Comparison of ENCODE assay signal across 13 mouse cellular contexts in genomic region chr11:44873876-44874275, GRCm38 (mm10).
"Had no signal": no experiment of that assay in that cellular context is flagged by ENCODE, and none has a peak within 500 bp of the region (broad histone marks: within the 10 kb centered on the region; RNA-seq: fewer than 3 reads in every experiment).

No protein-coding gene starts in this region.

- H3K4me2 ChIP-seq: liver, embryonic 11.5 days; liver, embryonic 15.5 days; lung, embryonic 15.5 days; midbrain, embryonic 12.5 days had no signal

- H3K4me1 ChIP-seq: limb, embryonic 10.5 days; liver, embryonic 15.5 days; lung, embryonic 15.5 days; midbrain, embryonic 12.5 days had no signal

- H3K9me3 ChIP-seq: limb, embryonic 10.5 days; liver, embryonic 15.5 days; lung, embryonic 15.5 days; midbrain, embryonic 12.5 days had no signal

- DNase-seq: kidney, adult 9 months; lung, postnatal 14 days; right cerebral cortex, adult 18-20 months; right cerebral cortex, postnatal 25 days; thymus, postnatal 4 days had no signal

- H3K36me3 ChIP-seq: limb, embryonic 10.5 days; liver, embryonic 15.5 days; lung, embryonic 15.5 days; midbrain, embryonic 12.5 days had no signal

- H3K27ac ChIP-seq: kidney, postnatal 0 days; limb, embryonic 10.5 days; liver, embryonic 15.5 days; lung, embryonic 15.5 days; midbrain, embryonic 12.5 days; stomach, postnatal 0 days had no signal

- H3K27me3 ChIP-seq: liver, embryonic 15.5 days; lung, embryonic 15.5 days; midbrain, embryonic 12.5 days had no signal

- ATAC-seq: midbrain, embryonic 16.5 days had no signal

- H3K4me3 ChIP-seq: limb, embryonic 10.5 days; liver, embryonic 15.5 days; lung, embryonic 15.5 days; midbrain, embryonic 12.5 days had no signal

- H3K9ac ChIP-seq: liver, embryonic 15.5 days; lung, embryonic 15.5 days; midbrain, embryonic 12.5 days had no signal
